Mouse (Mus musculus) spleen, adult 2 months (tissue): ENCODE measurements around the gene Dab2.

Experiments
- CTCF ChIP-seq: fragments of 200-500 bp; IDR thresholded peaks from 2 replicates; pipeline ENCODE4 v1.5.1; 2011; ENCODE audit warnings: mild to moderate bottlenecking, inconsistent platforms; ENCODE audit not compliant: insufficient read depth, insufficient read length, insufficient replicate concordance; ENCODE audit errors: extremely low read depth
- POLR2A ChIP-seq: fragments of 200-500 bp; IDR thresholded peaks from 2 replicates; pipeline ENCODE4 v1.6.1; 2011; ENCODE audit warnings: low read depth, low read length, inconsistent platforms

DNA sequence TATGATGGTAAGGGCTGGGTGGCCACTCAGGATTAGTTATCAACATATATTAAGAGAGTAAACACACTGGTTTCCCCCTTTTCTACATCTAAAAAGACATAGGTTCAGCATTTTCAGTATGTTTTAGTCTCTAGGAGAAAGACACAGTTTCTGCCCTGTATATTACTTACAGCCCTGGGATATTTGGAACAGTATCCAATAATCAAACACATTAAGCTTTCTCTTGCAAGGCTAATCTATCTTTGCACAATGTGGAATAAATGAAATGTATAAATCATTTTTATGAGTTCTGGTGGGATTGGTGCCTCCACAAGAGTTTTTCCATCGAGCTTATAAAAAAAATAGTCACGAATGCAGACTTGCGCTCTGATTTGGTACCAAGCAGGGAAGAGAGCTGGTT is 169.8 kb downstream of the Dab2 start:
- TF ChIP-seq POLR2A = no peak
- no peak for TF ChIP-seq CTCF
